17 mouse cellular contexts compared by ENCODE assay signal in the genomic region with DNA sequence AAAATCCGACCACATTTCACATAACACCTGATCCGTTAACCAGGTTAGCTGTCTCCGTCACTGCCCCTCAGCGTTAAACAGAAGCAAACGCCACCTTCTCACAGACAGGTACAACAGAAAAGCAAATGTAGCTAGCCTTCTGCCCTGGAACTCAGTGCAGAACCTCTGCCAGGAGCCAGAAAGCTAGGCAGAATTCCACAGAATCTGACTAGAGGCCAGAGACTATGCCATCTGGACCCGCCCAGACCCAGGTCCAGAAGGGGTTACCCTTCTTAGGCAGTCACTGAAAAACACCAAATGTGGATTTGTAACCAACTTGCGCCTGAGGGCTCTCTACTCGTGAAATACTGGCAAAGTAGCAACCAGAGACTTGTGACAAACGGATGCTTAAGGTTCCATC.
"Had no signal": no experiment of that assay in that cellular context is flagged by ENCODE, and none has a peak within 500 bp of the region (broad histone marks: within the 10 kb centered on the region; RNA-seq: fewer than 3 reads in every experiment).

No protein-coding gene starts in this region.

- H3K4me3 ChIP-seq: limb, embryonic 12.5 days; liver, embryonic 13.5 days; lung, embryonic 15.5 days; midbrain, embryonic 12.5 days; neural tube, embryonic 13.5 days had no signal

- H3K36me3 ChIP-seq: limb, embryonic 12.5 days; liver, embryonic 13.5 days; lung, embryonic 15.5 days; midbrain, embryonic 12.5 days; neural tube, embryonic 13.5 days had no signal

- H3K9ac ChIP-seq: limb, embryonic 12.5 days; liver, embryonic 13.5 days; liver, postnatal 0 days; lung, embryonic 15.5 days; midbrain, embryonic 12.5 days; neural tube, embryonic 13.5 days had no signal

- H3K27ac ChIP-seq: kidney, postnatal 0 days; limb, embryonic 12.5 days; liver, embryonic 13.5 days; lung, embryonic 15.5 days; macrophage; midbrain, embryonic 12.5 days; neural tube, embryonic 13.5 days had no signal

- H3K9me3 ChIP-seq: limb, embryonic 12.5 days; liver, embryonic 13.5 days; lung, embryonic 15.5 days; midbrain, embryonic 12.5 days; neural tube, embryonic 13.5 days had no signal

- DNase-seq: kidney, postnatal 36 days; layer of hippocampus, adult 9-11 months; layer of hippocampus, postnatal 36 days; liver; liver, embryonic 13.5 days; liver, postnatal 0 days; lung, postnatal 14 days; retina, postnatal 1 day; thymus, adult 18-20 months; thymus, postnatal 14 days had no signal

- H3K27me3 ChIP-seq: limb, embryonic 12.5 days; liver, embryonic 13.5 days; lung, embryonic 15.5 days; midbrain, embryonic 12.5 days; neural tube, embryonic 13.5 days had no signal

- H3K4me2 ChIP-seq: limb, embryonic 12.5 days; liver, embryonic 13.5 days; lung, embryonic 15.5 days; midbrain, embryonic 12.5 days; neural tube, embryonic 13.5 days had no signal

- H3K4me1 ChIP-seq: lung, embryonic 15.5 days; midbrain, embryonic 12.5 days; neural tube, embryonic 13.5 days had no signal

- ATAC-seq: liver, postnatal 0 days; midbrain, embryonic 16.5 days had no signal
